Mouse (Mus musculus): ENCODE results near the gene E130208F15Rik. TPM values are rescaled to one million over a fixed set of nuclear protein-coding genes. Genes with fewer than 3 reads are reported as not detected.

Gene E130208F15Rik
- polyA plus RNA-seq, 1 experiment from 2014 or later, result not detected

- no peaks in the 10 kb centered on the region for H3K9me3 ChIP-seq (ENCODE audit: low read depth, low read length)
- no peak overlapping the region for H3K4me3 ChIP-seq (ENCODE audit: low read depth, low read length)
- DNase-seq (peak; percentile 95), ATAC-seq (ENCODE audit: insufficient read depth) (peak; percentile 73)
- peaks cover 14% of the 10 kb centered on the region for H3K4me1 ChIP-seq (ENCODE audit: insufficient read depth)
- TF ChIP-seq CTCF (IDR thresholded peaks at IDR 0.05; ENCODE audit: low read depth), result no peak
- WGBS, result 7% methylated on average over 4 of the region's 4 CpGs
- peaks cover 19% of the 10 kb centered on the region for H3K27me3 ChIP-seq (ENCODE audit: insufficient read depth, low read length)
- no peak overlapping the region for H3K9ac ChIP-seq
- H3K27ac ChIP-seq (ENCODE audit: low read depth), result no peak overlapping the region
- H3K36me3 ChIP-seq (ENCODE audit: insufficient read depth), result no peaks in the 10 kb centered on the region
- H3K4me2 ChIP-seq, result no peak overlapping the region
Observed at GRCm38 (mm10) chr7:30333436-30333835, 11.9 kb downstream of the E130208F15Rik start.

GRCm38 (mm10) chr7:30334563-30334962 is 13.0 kb downstream of the E130208F15Rik start:
- Histone ChIP-seq H3K9me3 (ENCODE audit: low read depth, low read length) (no peaks in the 10 kb centered on the region), H3K27me3 (ENCODE audit: insufficient read depth, low read length) (peaks cover 19% of the 10 kb centered on the region), H3K27ac (ENCODE audit: low read depth) (no peak overlapping the region), H3K36me3 (ENCODE audit: insufficient read depth) (no peaks in the 10 kb centered on the region), H3K9ac (no peak overlapping the region), H3K4me3 (ENCODE audit: low read depth, low read length) (no peak overlapping the region), H3K4me1 (ENCODE audit: insufficient read depth) (peaks cover 13% of the 10 kb centered on the region), H3K4me2 (no peak overlapping the region)
- no peak for DNase-seq
- no peak for ATAC-seq (ENCODE audit: insufficient read depth)
- WGBS, result 68% methylated on average over 5 of the region's 5 CpGs
- no peak for TF ChIP-seq CTCF (IDR thresholded peaks at IDR 0.05; ENCODE audit: low read depth)

- Histone ChIP-seq H3K9ac (no peak overlapping the region), H3K36me3 (ENCODE audit: insufficient read depth) (no peaks in the 10 kb centered on the region), H3K9me3 (ENCODE audit: low read depth, low read length) (no peaks in the 10 kb centered on the region), H3K27me3 (ENCODE audit: insufficient read depth, low read length) (peaks cover 19% of the 10 kb centered on the region), H3K27ac (ENCODE audit: low read depth) (no peak overlapping the region), H3K4me3 (ENCODE audit: low read depth, low read length) (no peak overlapping the region), H3K4me1 (ENCODE audit: insufficient read depth) (peaks cover 13% of the 10 kb centered on the region), H3K4me2 (no peak overlapping the region)
- DNase-seq, result no peak
- 66% methylated on average over 6 of the region's 6 CpGs for WGBS
- TF ChIP-seq CTCF (IDR thresholded peaks at IDR 0.05; ENCODE audit: low read depth), result no peak
- ATAC-seq (ENCODE audit: insufficient read depth), result no peak
Observed at GRCm38 (mm10) chr7:30335688-30336087, 14.1 kb downstream of the E130208F15Rik start.

GRCm38 (mm10) chr7:30336384-30336783 is 14.8 kb downstream of the E130208F15Rik start:
- peak; percentile 96 for TF ChIP-seq CTCF (IDR thresholded peaks at IDR 0.05; ENCODE audit: low read depth)

GRCm38 (mm10) chr7:30339432-30340109 is 18.0 kb downstream of the E130208F15Rik start:
- no peak overlapping the region for H3K4me3 ChIP-seq (ENCODE audit: low read depth, low read length)
- peaks cover 18% of the 10 kb centered on the region for H3K27me3 ChIP-seq (ENCODE audit: insufficient read depth, low read length)
- no peak overlapping the region for H3K9ac ChIP-seq
- H3K9me3 ChIP-seq (ENCODE audit: low read depth, low read length), result no peaks in the 10 kb centered on the region
- ATAC-seq (ENCODE audit: insufficient read depth) (no peak), DNase-seq (no peak)
- no peak overlapping the region for H3K4me2 ChIP-seq
- no peaks in the 10 kb centered on the region for H3K36me3 ChIP-seq (ENCODE audit: insufficient read depth)
- no peaks in the 10 kb centered on the region for H3K4me1 ChIP-seq (ENCODE audit: insufficient read depth)
- no peak overlapping the region for H3K27ac ChIP-seq (ENCODE audit: low read depth)
- no peak for TF ChIP-seq CTCF (IDR thresholded peaks at IDR 0.05; ENCODE audit: low read depth)
- 69% methylated on average over 5 of the region's 5 CpGs for WGBS

More at GRCm38 (mm10) chr7:30336384-30336783, 14.8 kb downstream of the E130208F15Rik start:
- H3K36me3 ChIP-seq (ENCODE audit: insufficient read depth), result no peaks in the 10 kb centered on the region
- DNase-seq (peak; percentile 99), ATAC-seq (ENCODE audit: insufficient read depth) (peak; percentile 39; the same call in 1 of the 2 replicates)
- H3K27ac ChIP-seq (ENCODE audit: low read depth), result no peak overlapping the region
- H3K27me3 ChIP-seq (ENCODE audit: insufficient read depth, low read length), result peaks cover 19% of the 10 kb centered on the region
- 4% methylated on average over 9 of the region's 9 CpGs for WGBS
- peaks cover 13% of the 10 kb centered on the region for H3K4me1 ChIP-seq (ENCODE audit: insufficient read depth)
- no peak overlapping the region for H3K4me2 ChIP-seq
- H3K9ac ChIP-seq, result no peak overlapping the region
- no peak overlapping the region for H3K4me3 ChIP-seq (ENCODE audit: low read depth, low read length)
- no peaks in the 10 kb centered on the region for H3K9me3 ChIP-seq (ENCODE audit: low read depth, low read length)

GRCm38 (mm10) chr7:30346635-30347379 is 25.3 kb downstream of the E130208F15Rik start:
- peaks cover 19% of the 10 kb centered on the region; the same call in 1 of the 2 replicates for H3K27me3 ChIP-seq (ENCODE audit: insufficient read depth, low read length)
- no peak for TF ChIP-seq CTCF (IDR thresholded peaks at IDR 0.05; ENCODE audit: low read depth)
- 25% methylated on average over 21 of the region's 21 CpGs for WGBS

GRCm38 (mm10) chr7:30347828-30348227 is 26.3 kb downstream of the E130208F15Rik start:
- H3K4me3 ChIP-seq (ENCODE audit: low read depth, low read length), result no peak overlapping the region
- no peak overlapping the region for H3K27ac ChIP-seq (ENCODE audit: low read depth)
- peak; percentile 64 for TF ChIP-seq CTCF (IDR thresholded peaks at IDR 0.05; ENCODE audit: low read depth)
- ATAC-seq (ENCODE audit: insufficient read depth), result no peak
- H3K9me3 ChIP-seq (ENCODE audit: low read depth, low read length), result no peaks in the 10 kb centered on the region
- H3K36me3 ChIP-seq (ENCODE audit: insufficient read depth), result no peaks in the 10 kb centered on the region
- H3K4me1 ChIP-seq (ENCODE audit: insufficient read depth), result no peaks in the 10 kb centered on the region
- H3K27me3 ChIP-seq (ENCODE audit: insufficient read depth, low read length), result peaks cover 19% of the 10 kb centered on the region; the same call in 1 of the 2 replicates
- H3K9ac ChIP-seq, result no peak overlapping the region
- DNase-seq, result peak; percentile 81
- H3K4me2 ChIP-seq, result no peak overlapping the region
- WGBS, result 2% methylated on average over 30 of the region's 30 CpGs

More at GRCm38 (mm10) chr7:30346635-30347379, 25.3 kb downstream of the E130208F15Rik start:
- Histone ChIP-seq H3K4me2 (no peak overlapping the region), H3K4me1 (ENCODE audit: insufficient read depth) (no peaks in the 10 kb centered on the region), H3K27ac (ENCODE audit: low read depth) (no peak overlapping the region), H3K36me3 (ENCODE audit: insufficient read depth) (no peaks in the 10 kb centered on the region), H3K9me3 (ENCODE audit: low read depth, low read length) (no peaks in the 10 kb centered on the region), H3K9ac (no peak overlapping the region), H3K4me3 (ENCODE audit: low read depth, low read length) (no peak overlapping the region)
- peak; percentile 93 for DNase-seq
- no peak for ATAC-seq (ENCODE audit: insufficient read depth)
